Mouse (Mus musculus): ENCODE results near the gene Gtf3c1. TPM values are rescaled to one million over a fixed set of nuclear protein-coding genes. Genes with fewer than 3 reads are reported as not detected.

Gene Gtf3c1
- polyA plus RNA-seq, 1 experiment, result 47.9 TPM

- Histone ChIP-seq H3K27me3 (replicated peaks; ENCODE audit: control insufficient read depth, insufficient read depth, low read length) (no peaks in the 10 kb centered on the region), H3K27ac (ENCODE audit: insufficient read depth, low read depth, low read length) (no peak overlapping the region), H3K4me1 (ENCODE audit: control insufficient read depth, insufficient read depth, low read length) (no peaks in the 10 kb centered on the region), H3K36me3 (ENCODE audit: control insufficient read depth, insufficient read depth, low read length) (no peaks in the 10 kb centered on the region), H3K4me3 (ENCODE audit: insufficient read depth, low read depth, low read length) (no peak overlapping the region)
- WGBS, result 76% methylated on average over 4 of the region's 4 CpGs
- no peak for DNase-seq
- TF ChIP-seq CTCF (conservative IDR thresholded peaks at IDR 0.05; ENCODE audit: insufficient read depth, insufficient read length, low read depth, low read length), result no peak
- TF ChIP-seq POLR2A (IDR thresholded peaks at IDR 0.05; ENCODE audit: low read depth, low read length), result no peak
Observed at GRCm38 (mm10) chr7:125593831-125594230, 113.7 kb downstream of the Gtf3c1 start.

Other genes with a start within 250 kb of the Gtf3c1 start
- 38.4 and 46.0 TPM in 2 replicates for gene Nsmce1, start 216.2 kb downstream of the Gtf3c1 start, polyA plus RNA-seq (2012; rRNA removed)
- 16.1 and 20.3 TPM in 2 replicates for gene Il4ra, start 155.7 kb downstream of the Gtf3c1 start, polyA plus RNA-seq (2012; rRNA removed)
- 1.4 and 6.4 TPM in 2 replicates for gene Il21r, start 104.4 kb downstream of the Gtf3c1 start, polyA plus RNA-seq (2012; rRNA removed)
- 15.1 and 16.6 TPM in 2 replicates for gene D430042O09Rik, start 108 bp upstream of the Gtf3c1 start, polyA plus RNA-seq (2012; rRNA removed)